Mouse (Mus musculus): ENCODE results near the gene Nav1.

Gene Nav1

GRCm38 (mm10) chr1:135517469-135517868 is 89.6 kb downstream of the Nav1 start:
- no peak for DNase-seq (ENCODE audit: low spot score in 2 of 2)

GRCm38 (mm10) chr1:135516511-135517305 is 90.4 kb downstream of the Nav1 start:
- DNase-seq (ENCODE audit: low spot score in 2 of 2), result no peak

GRCm38 (mm10) chr1:135515633-135516238 is 91.4 kb downstream of the Nav1 start:
- DNase-seq (ENCODE audit: low spot score in 2 of 2), result no peak

GRCm38 (mm10) chr1:135514913-135515632 is 92.0 kb downstream of the Nav1 start:
- DNase-seq (ENCODE audit: low spot score in 2 of 2), result no peak

- DNase-seq (ENCODE audit: low spot score in 2 of 2), result no peak
Measured at GRCm38 (mm10) chr1:135514046-135514445, 93.0 kb downstream of the Nav1 start.

- DNase-seq (ENCODE audit: low spot score in 2 of 2), result no peak
Measured at GRCm38 (mm10) chr1:135513464-135513863, 93.6 kb downstream of the Nav1 start.

- DNase-seq (ENCODE audit: low spot score in 2 of 2), result peak in 1 of 2 experiments; percentile 43
Measured at GRCm38 (mm10) chr1:135510346-135510977, 96.6 kb downstream of the Nav1 start.

GRCm38 (mm10) chr1:135509145-135510084 is 97.7 kb downstream of the Nav1 start:
- no peak for DNase-seq (ENCODE audit: low spot score in 2 of 2)

- no peak for DNase-seq (ENCODE audit: low spot score in 2 of 2)
Measured at GRCm38 (mm10) chr1:135508349-135508634, 98.8 kb downstream of the Nav1 start.

GRCm38 (mm10) chr1:135507572-135508348 is 99.3 kb downstream of the Nav1 start:
- DNase-seq (ENCODE audit: low spot score in 2 of 2), result no peak

GRCm38 (mm10) chr1:135505499-135505898 is 101.6 kb downstream of the Nav1 start:
- no peak for DNase-seq (ENCODE audit: low spot score in 2 of 2)

- DNase-seq (ENCODE audit: low spot score in 2 of 2), result no peak
Measured at GRCm38 (mm10) chr1:135503436-135503835, 103.7 kb downstream of the Nav1 start.

- no peak for DNase-seq (ENCODE audit: low spot score in 2 of 2)
Measured at GRCm38 (mm10) chr1:135502750-135503149, 104.3 kb downstream of the Nav1 start.

- no peak for DNase-seq (ENCODE audit: low spot score in 2 of 2)
Measured at GRCm38 (mm10) chr1:135502135-135502534, 105.0 kb downstream of the Nav1 start.

GRCm38 (mm10) chr1:135498455-135499358 is 108.4 kb downstream of the Nav1 start:
- no peak for DNase-seq (ENCODE audit: low spot score in 2 of 2)

- DNase-seq (ENCODE audit: low spot score in 2 of 2), result no peak
Measured at GRCm38 (mm10) chr1:135495048-135495447, 112.0 kb downstream of the Nav1 start.

- DNase-seq (ENCODE audit: low spot score in 2 of 2), result no peak
Measured at GRCm38 (mm10) chr1:135493862-135494261, 113.2 kb downstream of the Nav1 start.

- DNase-seq (ENCODE audit: low spot score in 2 of 2), result no peak
Measured at GRCm38 (mm10) chr1:135492406-135492805, 114.7 kb downstream of the Nav1 start.

GRCm38 (mm10) chr1:135490931-135491666 is 116.0 kb downstream of the Nav1 start:
- DNase-seq (ENCODE audit: low spot score in 2 of 2), result no peak

All from urinary bladder, postnatal 4 days (tissue).